Mouse (Mus musculus) liver, embryonic 14.5 days (tissue): ENCODE measurements around the gene Crhbp. TPM values are rescaled to one million over a fixed set of nuclear protein-coding genes. Genes with fewer than 3 reads are reported as not detected.

Experiments used
- ATAC-seq: fragments of 200-750 bp; cut with Nextera tagmentation; 2 replicates; pipeline ENCODE4 v1.8.0; 2017; ENCODE audit warnings: moderate number of reproducible peaks, mild to moderate bottlenecking, moderate library complexity; ENCODE audit not compliant: insufficient read depth
- DNase-seq, 3 experiments: peaks; one replicate each; pipeline ENCODE4 v3.0.0-alpha.2; 2012 to 2013; ENCODE audit warnings: low read depth in 3 of 3, low spot score in 3 of 3
- H3K27ac ChIP-seq: fragments of 300-500 bp; sonication (generic); 2 replicates; pipeline ENCODE4 v1.5.1; 2014; ENCODE audit warnings: moderate library complexity, mild to moderate bottlenecking, control low read depth, inconsistent platforms
- H3K27me3 ChIP-seq: fragments of 300-500 bp; sonication (generic); 2 replicates; pipeline ENCODE4 v1.6.1; 2014; ENCODE audit warnings: mild to moderate bottlenecking, low read length, moderate library complexity; ENCODE audit not compliant: control insufficient read depth, insufficient read depth
- H3K36me3 ChIP-seq: fragments of 300-500 bp; sonication (generic); replicated peaks from 2 replicates; pipeline ENCODE4 v1.6.1; 2014; ENCODE audit warnings: low read depth; ENCODE audit not compliant: control insufficient read depth, insufficient read depth
- H3K4me1 ChIP-seq, 2 experiments: fragments of 200-500 bp in 1 of 2; fragments of 300-500 bp in 1 of 2; sonication (generic) in 1 of 2; replicated peaks; 2 replicates each; pipeline ENCODE4 v1.6.1; 2012 to 2014; ENCODE audit warnings: antibody characterized with exemption in 1 of 2, inconsistent platforms in 1 of 2, low read length in 1 of 2; ENCODE audit not compliant: control insufficient read depth in 2 of 2, insufficient read depth in 2 of 2
- H3K4me2 ChIP-seq: fragments of 300-500 bp; sonication (generic); 2 replicates; pipeline ENCODE4 v1.6.1; 2014; ENCODE audit warnings: low read depth, mild to moderate bottlenecking, control low read depth, moderate library complexity
- H3K4me3 ChIP-seq, 2 experiments: fragments of 200-500 bp in 1 of 2; fragments of 300-500 bp in 1 of 2; sonication (generic) in 1 of 2; 2 replicates each; pipeline ENCODE4 v1.5.1; 2012 to 2014; ENCODE audit warnings: low read depth in 2 of 2, low read length in 2 of 2, mild to moderate bottlenecking in 2 of 2, control low read depth in 1 of 2, inconsistent platforms in 1 of 2, moderate library complexity in 1 of 2; ENCODE audit not compliant: insufficient read depth in 1 of 2
- H3K9ac ChIP-seq: fragments of 300-500 bp; sonication (generic); replicated peaks from 2 replicates; pipeline ENCODE4 v1.6.1; 2014; ENCODE audit warnings: mild to moderate bottlenecking, control low read depth, moderate library complexity
- H3K9me3 ChIP-seq: fragments of 300-500 bp; sonication (generic); 2 replicates; pipeline ENCODE4 v1.6.1; 2016; ENCODE audit warnings: low read length, mixed read lengths; ENCODE audit not compliant: control insufficient read depth
- CTCF ChIP-seq: IDR thresholded peaks from 2 replicates; pipeline ENCODE4 v1.5.1; 2016; ENCODE audit warnings: antibody characterized with exemption, low read depth, control low read depth
- EP300 ChIP-seq: IDR thresholded peaks from 2 replicates; pipeline ENCODE4 v1.6.1; 2016; ENCODE audit warnings: antibody characterized with exemption, low read depth
- WGBS: fragments of 180-500 bp; shearing (Covaris S2); extraction: QIAGEN DNeasy Blood & Tissue Kit; methylation state at CpG from one replicate; pipeline ENCODE4 v1.1.7; 2014; ENCODE audit not compliant: insufficient replicate concordance; 5-methylcytosine and 5-hydroxymethylcytosine counted together
- polyA plus RNA-seq, 2 experiments: library from polyadenylated mRNA; depleted of rRNA in 1 of 2; stranded (reverse) in 1 of 2; unstranded in 1 of 2; fragments of >200 nt; fragmentation: Nextera tagmentation in 1 of 2; extraction: Ambion mirVana in 1 of 2; gene quantifications; 2 replicates each; pipeline versions ENCODE4 v1.2.1 to v1.2.3; 2012 to 2014

Crhbp gene
- polyA plus RNA-seq, 2 experiments, result 0.04 TPM; not detected in 1

DNA sequence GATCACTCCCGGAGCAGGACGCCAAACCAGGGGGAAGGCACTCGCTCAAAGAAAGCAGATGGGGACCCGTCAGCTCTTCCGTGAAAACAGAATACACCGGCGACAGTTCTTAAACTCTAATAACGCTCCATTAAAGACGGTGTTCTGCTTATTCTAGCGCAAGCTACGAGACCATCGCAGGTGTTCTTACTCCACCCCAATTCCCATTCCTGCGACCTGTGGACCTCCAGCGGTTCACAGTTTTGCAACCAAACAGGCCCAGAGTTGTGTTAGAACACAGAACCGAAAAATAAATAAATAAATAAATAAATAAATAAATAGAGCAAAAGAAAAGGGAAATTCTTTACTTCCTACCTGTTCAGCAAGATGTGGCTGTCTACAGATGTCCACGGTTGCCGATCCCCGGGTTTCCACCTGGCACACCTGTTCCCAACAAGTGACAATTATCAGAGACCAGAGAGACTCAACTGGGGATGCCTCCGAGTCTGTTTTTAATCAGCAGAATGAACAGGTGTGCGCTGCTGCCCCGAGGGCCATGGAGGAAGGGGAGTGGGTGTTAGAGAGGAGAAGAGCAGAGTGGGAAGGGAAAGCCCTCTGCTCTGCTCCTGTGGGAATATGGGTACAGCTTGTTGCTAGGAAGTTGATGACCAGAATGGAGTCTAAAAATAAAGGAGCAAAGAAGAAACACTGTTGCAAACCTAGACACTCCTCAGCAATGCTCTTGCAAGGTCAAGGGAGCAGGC lies 34.1 kb upstream of the Crhbp start, which contains the start of gene S100z:
Gene S100z, minus strand, starts transcription at position 51 of the 743 bp plus-strand sequence.
- no peak for TF ChIP-seq EP300
- no peak for TF ChIP-seq CTCF
- 78% methylated on average over 21 of the region's 21 CpGs for WGBS
- Histone ChIP-seq H3K4me1 (peaks cover 4 to 22% of the 10 kb centered on the region in 2 experiments), H3K27ac (no peak within 1 kb of the TSS), H3K9me3 (no peaks in the 10 kb centered on the region), H3K36me3 (no peaks in the 10 kb centered on the region), H3K4me2 (no peak within 1 kb of the TSS), H3K9ac (no peak within 1 kb of the TSS), H3K4me3 (no peak within 1 kb of the TSS), H3K27me3 (no peaks in the 10 kb centered on the region)
- no peak for ATAC-seq
- no peak for DNase-seq

DNA sequence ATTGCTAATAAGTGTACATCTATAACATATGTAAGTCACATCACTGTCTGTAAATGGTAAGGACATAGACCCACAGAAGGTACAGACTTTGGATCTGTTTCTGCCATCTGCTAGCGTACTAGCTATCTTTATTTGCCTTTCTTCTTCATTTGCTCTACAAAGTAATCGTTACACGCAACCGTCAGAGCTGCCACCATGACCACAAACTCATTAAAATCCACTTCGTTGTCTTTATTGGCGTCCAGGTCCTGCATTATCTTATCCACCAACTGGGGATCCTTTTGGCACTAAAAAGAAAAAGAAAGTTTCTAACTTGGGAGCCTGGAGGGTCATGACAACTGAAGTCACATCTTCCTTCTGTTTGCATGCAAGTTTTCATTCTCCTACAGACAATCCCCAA lies 32.4 kb upstream of the Crhbp start:
- Histone ChIP-seq H3K9me3 (no peaks in the 10 kb centered on the region), H3K27me3 (no peaks in the 10 kb centered on the region), H3K4me2 (no peak overlapping the region), H3K9ac (no peak overlapping the region), H3K36me3 (no peaks in the 10 kb centered on the region), H3K4me1 (peaks cover 7 to 24% of the 10 kb centered on the region in 2 experiments), H3K27ac (no peak overlapping the region), H3K4me3 (no peak overlapping the region)
- TF ChIP-seq EP300 (peak; percentile 54), CTCF (no peak)
- DNase-seq (no peak), ATAC-seq (no peak)
- 39% methylated on average over 6 of the region's 6 CpGs for WGBS

DNA sequence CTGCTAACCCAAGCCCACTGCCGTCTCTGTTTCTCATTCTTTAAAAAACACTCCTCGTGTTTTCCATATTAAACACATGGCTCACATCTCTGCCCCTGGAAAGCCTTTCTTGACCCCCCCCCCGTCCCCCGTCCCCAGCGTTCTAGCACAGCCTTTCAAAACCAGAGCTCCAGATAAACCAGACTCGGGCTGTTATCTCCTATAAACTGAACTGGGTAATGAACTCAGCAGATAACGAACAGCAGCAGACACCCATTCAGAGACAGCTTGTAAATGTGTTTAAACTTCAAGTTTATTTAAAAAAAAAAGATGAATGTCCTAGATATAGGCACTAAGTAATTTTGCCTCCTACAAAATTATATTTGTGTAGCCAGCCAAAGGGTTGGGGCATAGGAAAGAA lies 30.4 kb upstream of the Crhbp start:
- DNase-seq, result no peak
- TF ChIP-seq CTCF, result no peak
- peak; percentile 68 for TF ChIP-seq EP300
- Histone ChIP-seq H3K4me3 (no peak overlapping the region), H3K36me3 (no peaks in the 10 kb centered on the region), H3K4me2 (peak overlapping the region; percentile 43), H3K27ac (no peak overlapping the region), H3K4me1 (peaks cover 7 to 24% of the 10 kb centered on the region in 2 experiments), H3K9me3 (no peaks in the 10 kb centered on the region), H3K9ac (no peak overlapping the region), H3K27me3 (no peaks in the 10 kb centered on the region)
- 14% methylated on average over 7 of the region's 7 CpGs for WGBS
- ATAC-seq, result peak; percentile 66

DNA sequence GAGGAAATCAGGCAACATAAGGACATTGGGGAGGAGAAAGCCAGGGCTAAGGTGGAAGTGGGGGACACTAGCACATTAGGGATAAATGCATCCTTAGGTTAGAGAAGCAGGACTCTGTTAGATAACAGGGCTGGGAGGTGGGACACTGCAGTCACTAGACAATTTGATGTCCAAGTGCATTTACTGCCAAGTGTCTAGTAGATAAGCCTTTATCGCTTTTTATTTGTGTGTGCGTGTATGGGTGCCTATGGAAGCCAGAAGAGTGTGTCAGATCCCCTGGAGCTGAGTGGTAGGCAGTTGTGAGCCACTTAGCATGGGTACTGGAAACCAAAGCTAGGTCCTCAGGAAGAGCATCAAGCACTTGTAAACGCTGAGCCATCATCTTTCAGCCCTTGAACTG lies 29.6 kb upstream of the Crhbp start:
- TF ChIP-seq CTCF (no peak), EP300 (peak; percentile 73)
- Histone ChIP-seq H3K4me2 (peak overlapping the region; percentile 43), H3K9ac (no peak overlapping the region), H3K9me3 (no peaks in the 10 kb centered on the region), H3K27me3 (no peaks in the 10 kb centered on the region), H3K27ac (no peak overlapping the region), H3K36me3 (no peaks in the 10 kb centered on the region), H3K4me3 (no peak overlapping the region), H3K4me1 (peaks cover 7 to 24% of the 10 kb centered on the region in 2 experiments)
- 18% methylated on average over 3 of the region's 3 CpGs for WGBS
- no peak for DNase-seq
- peak; percentile 87 for ATAC-seq

DNA sequence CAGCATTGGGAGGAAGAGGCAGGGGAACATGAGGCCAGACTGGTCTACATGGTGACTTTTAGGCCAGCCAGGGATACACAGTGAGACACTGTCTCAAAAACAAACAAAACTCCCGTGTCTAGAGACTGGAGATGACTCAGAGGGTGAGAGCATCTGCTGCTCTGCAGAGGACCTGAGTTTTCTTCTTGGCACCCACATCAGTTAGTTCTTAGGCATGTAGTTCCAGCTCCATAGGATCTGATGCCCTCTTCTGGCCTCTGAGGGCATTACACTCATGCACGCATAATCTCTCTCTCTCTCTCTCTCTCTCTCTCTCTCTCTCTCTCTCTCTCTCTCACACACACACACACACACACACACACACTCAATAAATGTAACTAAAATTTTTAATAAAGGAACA lies 26.2 kb upstream of the Crhbp start:
- Histone ChIP-seq H3K27me3 (no peaks in the 10 kb centered on the region), H3K27ac (no peak overlapping the region), H3K9ac (no peak overlapping the region), H3K36me3 (no peaks in the 10 kb centered on the region), H3K4me1 (peaks cover 7 to 21% of the 10 kb centered on the region in 2 experiments), H3K9me3 (no peaks in the 10 kb centered on the region), H3K4me2 (no peak overlapping the region), H3K4me3 (no peak overlapping the region)
- peak; percentile 67 for TF ChIP-seq CTCF
- no peak for TF ChIP-seq EP300
- 50% methylated on average over 2 of the region's 2 CpGs for WGBS
- ATAC-seq (no peak), DNase-seq (no peak)
